Mouse (Mus musculus) G1E (cell line): Measurements from ENCODE around the gene Plaur.

Experiments
- GATA1 ChIP-seq: IDR thresholded peaks from 2 replicates; pipeline ENCODE4 v1.6.1; 2012; ENCODE audit warnings: borderline replicate concordance, low read length, inconsistent platforms, mixed read lengths
- TAL1 ChIP-seq: conservative IDR thresholded peaks from 2 replicates; pipeline ENCODE4 v1.6.1; 2012; ENCODE audit warnings: low read depth, low read length, inconsistent platforms, mixed read lengths

DNA sequence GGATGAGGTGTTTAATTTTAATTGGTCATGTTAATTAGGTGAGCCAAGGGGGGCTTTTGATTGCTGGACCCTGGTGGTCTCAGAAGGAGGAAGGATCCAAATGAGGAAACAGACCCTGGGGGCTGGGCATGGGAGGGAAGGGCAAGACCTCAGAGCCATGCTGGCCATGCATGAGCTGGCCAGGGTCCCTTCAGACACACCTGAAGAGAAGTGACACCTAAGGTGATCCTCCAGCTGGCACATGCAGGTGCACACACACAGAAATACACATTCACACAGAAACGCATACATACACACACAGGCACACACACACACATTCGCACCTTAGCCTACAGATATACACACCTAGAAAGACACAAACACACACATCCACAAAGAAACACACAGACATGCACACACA, 17.4 kb downstream of the Plaur start:
- TF ChIP-seq TAL1 (no peak), GATA1 (no peak)
